Mouse (Mus musculus) hindbrain, postnatal 0 days (tissue): ENCODE results near the gene Cox18. TPM values are rescaled to one million over a fixed set of nuclear protein-coding genes. Genes with fewer than 3 reads are reported as not detected.
A peak's percentile ranks its signal among the peaks of the same experiment; 100 is the strongest.

ENCODE experiments used
- ATAC-seq: fragments of 200-750 bp; cut with Nextera tagmentation; 2 replicates; pipeline ENCODE4 v1.8.0; 2017; ENCODE audit warnings: mild to moderate bottlenecking, moderate TSS enrichment, moderate library complexity
- DNase-seq: peaks from one replicate; pipeline ENCODE4 v3.0.0-alpha.2; 2015; ENCODE audit warnings: low spot score
- H3K27ac ChIP-seq: fragments of 300-500 bp; sonication (generic); 2 replicates; pipeline ENCODE4 v1.5.1; 2014; ENCODE audit warnings: mild to moderate bottlenecking
- H3K27me3 ChIP-seq: fragments of 300-500 bp; sonication (generic); 2 replicates; pipeline ENCODE4 v1.6.1; 2014; ENCODE audit warnings: low read length, mixed read lengths; ENCODE audit not compliant: insufficient read depth
- H3K36me3 ChIP-seq: fragments of 300-500 bp; sonication (generic); 2 replicates; pipeline ENCODE4 v1.6.1; 2014; ENCODE audit warnings: low read length, mixed read lengths; ENCODE audit not compliant: insufficient read depth
- H3K4me1 ChIP-seq: fragments of 300-500 bp; sonication (generic); 2 replicates; pipeline ENCODE4 v1.6.1; 2014; ENCODE audit warnings: antibody characterized with exemption, low read length, mixed read lengths; ENCODE audit not compliant: insufficient read depth
- H3K4me2 ChIP-seq: fragments of 300-500 bp; sonication (generic); 2 replicates; pipeline ENCODE4 v1.6.1; 2014; ENCODE audit warnings: low read depth, mild to moderate bottlenecking, low read length, moderate library complexity, mixed read lengths
- H3K4me3 ChIP-seq: fragments of 300-500 bp; sonication (generic); 2 replicates; pipeline ENCODE4 v1.5.1; 2014; ENCODE audit warnings: low read length
- H3K9ac ChIP-seq: fragments of 300-500 bp; sonication (generic); replicated peaks from 2 replicates; pipeline ENCODE4 v1.6.1; 2014; ENCODE audit warnings: mild to moderate bottlenecking, low read length, moderate library complexity, mixed read lengths
- H3K9me3 ChIP-seq: fragments of 300-500 bp; sonication (generic); 2 replicates; pipeline ENCODE4 v1.6.1; 2016; ENCODE audit warnings: low read length, mixed read lengths
- CTCF ChIP-seq: IDR thresholded peaks from 2 replicates; pipeline ENCODE4 v1.5.1; 2016; ENCODE audit warnings: antibody characterized with exemption, control low read depth, low read depth
- WGBS: fragments of 180-500 bp; shearing (Covaris S2); extraction: QIAGEN DNeasy Blood & Tissue Kit; methylation state at CpG from one replicate; pipeline ENCODE4 v1.1.7; 2014; 5-methylcytosine and 5-hydroxymethylcytosine counted together
- polyA plus RNA-seq: library from polyadenylated mRNA; unstranded; fragments of >200 nt; fragmentation: Nextera tagmentation; extraction: Ambion mirVana; gene quantifications from 2 replicates; pipeline ENCODE4 v1.2.1, GENCODE M21; 2015
- total RNA-seq: library from RNA; depleted of rRNA; stranded (reverse); fragments of >200 nt; gene quantifications from 2 replicates; pipeline ENCODE4 v1.2.3, GENCODE M21; 2014

Cox18 gene
- total and polyA plus RNA-seq, 2 experiments from 2014 or later, result 49.4 to 65.1 TPM

DNA sequence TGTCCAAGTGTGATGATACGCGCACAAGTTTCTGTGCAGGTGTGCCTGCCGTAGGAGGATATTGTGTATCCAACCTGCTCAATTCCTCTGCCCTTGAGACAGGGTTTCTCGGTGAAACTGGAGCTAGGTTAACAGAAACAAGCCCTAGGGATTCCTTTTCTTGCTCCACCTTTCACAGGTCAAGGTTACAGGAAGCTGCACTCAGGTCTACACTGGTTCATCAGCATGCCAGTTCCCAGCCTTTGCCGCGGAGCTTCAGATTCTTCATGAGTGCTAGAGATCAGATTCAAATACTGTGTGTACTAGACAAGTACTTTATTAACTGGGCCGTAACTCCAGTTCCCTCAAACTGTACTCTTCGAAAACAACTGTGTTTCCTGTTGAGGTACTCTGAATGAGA is 11.4 kb upstream of the Cox18 start:
- ATAC-seq (no peak), DNase-seq (no peak)
- H3K4me1 ChIP-seq, result no peaks in the 10 kb centered on the region
- no peaks in the 10 kb centered on the region for H3K9me3 ChIP-seq
- H3K36me3 ChIP-seq, result peaks cover 50% of the 10 kb centered on the region
- no peak overlapping the region for H3K9ac ChIP-seq
- no peaks in the 10 kb centered on the region for H3K27me3 ChIP-seq
- no peak overlapping the region for H3K4me3 ChIP-seq
- no peak overlapping the region for H3K4me2 ChIP-seq
- 96% methylated on average over 8 of the region's 8 CpGs for WGBS
- no peak for TF ChIP-seq CTCF
- no peak overlapping the region for H3K27ac ChIP-seq

DNA sequence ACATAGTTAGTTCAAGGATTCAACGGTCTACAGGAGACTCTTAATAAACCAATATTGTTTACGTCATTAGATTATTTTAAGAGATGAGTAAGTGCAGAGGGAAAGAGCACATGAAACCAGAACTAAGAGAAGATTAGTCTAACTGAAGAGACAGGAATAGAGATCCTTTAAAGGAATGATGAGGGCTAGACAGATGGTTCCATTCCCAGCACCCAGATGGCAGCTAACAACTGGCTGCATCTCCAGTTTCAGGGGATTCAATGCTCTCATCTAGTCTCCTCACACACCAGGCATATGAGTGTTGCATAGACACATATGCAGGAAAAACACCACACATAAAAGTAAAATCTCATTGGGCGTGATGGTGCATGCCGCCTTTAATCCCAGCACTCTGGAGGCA is 9.5 kb upstream of the Cox18 start:
- WGBS, result 97% methylated on average over 4 of the region's 4 CpGs
- DNase-seq (no peak), ATAC-seq (no peak)
- H3K4me1 ChIP-seq, result no peaks in the 10 kb centered on the region
- no peaks in the 10 kb centered on the region for H3K9me3 ChIP-seq
- no peak for TF ChIP-seq CTCF
- peaks cover 65% of the 10 kb centered on the region for H3K36me3 ChIP-seq
- no peak overlapping the region for H3K4me3 ChIP-seq
- no peak overlapping the region for H3K27ac ChIP-seq
- no peak overlapping the region for H3K4me2 ChIP-seq
- H3K27me3 ChIP-seq, result no peaks in the 10 kb centered on the region
- no peak overlapping the region for H3K9ac ChIP-seq

- peaks cover 45% of the 10 kb centered on the region; the same call in 1 of the 2 replicates for H3K36me3 ChIP-seq
- TF ChIP-seq CTCF, result no peak
- WGBS, result 90% methylated on average over 2 of the region's 2 CpGs
These were observed 6.0 kb upstream of the Cox18 start for GRCm38 (mm10) chr5:90229760-90230159.

DNA sequence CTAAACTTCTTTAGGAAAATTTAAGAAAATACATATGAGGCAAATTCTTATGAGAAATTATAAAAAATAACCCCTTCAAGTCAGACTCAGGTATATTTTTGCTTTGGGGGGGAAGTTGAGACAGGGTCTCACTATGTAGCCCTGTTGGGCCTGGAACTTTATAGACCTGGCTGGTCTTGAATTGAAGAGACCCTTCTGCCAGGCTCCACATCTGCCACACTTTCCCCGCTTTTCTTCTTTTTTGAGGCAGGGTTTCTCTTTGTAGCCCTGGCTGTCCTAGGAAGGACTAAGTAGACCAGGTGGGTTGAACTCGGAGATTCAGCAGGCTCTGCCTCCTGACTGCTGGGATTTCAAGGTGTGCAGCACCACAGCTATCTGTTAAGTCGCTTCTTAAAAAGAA is 2.9 kb upstream of the Cox18 start:
- no peak for TF ChIP-seq CTCF
- ATAC-seq, result no peak
- 97% methylated on average over 3 of the region's 3 CpGs for WGBS
- Histone ChIP-seq H3K9me3 (no peaks in the 10 kb centered on the region), H3K4me3 (no peak overlapping the region), H3K4me1 (no peaks in the 10 kb centered on the region), H3K27ac (no peak overlapping the region), H3K4me2 (no peak overlapping the region), H3K27me3 (no peaks in the 10 kb centered on the region), H3K9ac (no peak overlapping the region), H3K36me3 (peaks cover 32% of the 10 kb centered on the region; the same call in 1 of the 2 replicates)
- no peak for DNase-seq

More at GRCm38 (mm10) chr5:90229760-90230159, 6.0 kb upstream of the Cox18 start:
- ATAC-seq, result no peak
- no peak overlapping the region for H3K27ac ChIP-seq
- DNase-seq, result no peak
- H3K27me3 ChIP-seq, result no peaks in the 10 kb centered on the region
- H3K9me3 ChIP-seq, result no peaks in the 10 kb centered on the region
- H3K4me1 ChIP-seq, result no peaks in the 10 kb centered on the region
- H3K9ac ChIP-seq, result no peak overlapping the region
- H3K4me2 ChIP-seq, result no peak overlapping the region
- H3K4me3 ChIP-seq, result no peak overlapping the region

- no peak for TF ChIP-seq CTCF
- Histone ChIP-seq H3K27me3 (no peaks in the 10 kb centered on the region), H3K9ac (no peak overlapping the region), H3K4me2 (no peak overlapping the region), H3K4me3 (no peak overlapping the region), H3K36me3 (peaks cover 29% of the 10 kb centered on the region; the same call in 1 of the 2 replicates), H3K27ac (no peak overlapping the region), H3K9me3 (no peaks in the 10 kb centered on the region), H3K4me1 (no peaks in the 10 kb centered on the region)
- 87% methylated on average over 5 of the region's 5 CpGs for WGBS
- DNase-seq (no peak), ATAC-seq (no peak)
These were observed 929 bp upstream of the Cox18 start for GRCm38 (mm10) chr5:90224730-90225129.

DNA sequence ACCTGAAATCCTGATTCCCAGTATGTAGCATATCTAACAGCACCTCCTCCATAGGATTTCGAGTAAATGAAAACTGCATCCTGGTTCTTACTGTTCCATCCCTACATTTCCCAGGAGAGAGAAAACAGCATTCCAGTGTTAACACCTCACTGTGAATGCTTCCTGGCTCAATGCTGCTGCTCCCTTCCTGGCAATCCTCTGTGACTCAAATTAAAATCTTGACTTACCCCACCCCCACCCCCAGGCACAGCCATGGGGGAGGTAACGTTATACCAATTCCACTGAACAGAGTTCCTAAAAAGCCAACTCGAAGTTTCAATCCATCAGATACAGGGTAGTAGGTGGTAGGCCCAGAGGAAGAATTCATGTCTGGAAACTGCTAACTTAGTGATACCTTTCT is 864 bp downstream of the Cox18 start:
- Histone ChIP-seq H3K4me2 (peak overlapping the region; percentile 69), H3K9me3 (no peaks in the 10 kb centered on the region), H3K27ac (peak overlapping the region; percentile 90; the same call in 1 of the 2 replicates), H3K9ac (peak overlapping the region; percentile 81), H3K27me3 (no peaks in the 10 kb centered on the region), H3K36me3 (peaks cover 26% of the 10 kb centered on the region; the same call in 1 of the 2 replicates), H3K4me3 (peak overlapping the region; percentile 84), H3K4me1 (no peaks in the 10 kb centered on the region)
- 39% methylated on average over 3 of the region's 3 CpGs for WGBS
- TF ChIP-seq CTCF, result no peak
- ATAC-seq (no peak), DNase-seq (no peak)

GRCm38 (mm10) chr5:90217791-90218190 is 6.0 kb downstream of the Cox18 start:
- Histone ChIP-seq H3K27ac (no peak overlapping the region), H3K9ac (no peak overlapping the region), H3K27me3 (no peaks in the 10 kb centered on the region), H3K4me1 (no peaks in the 10 kb centered on the region), H3K4me3 (no peak overlapping the region), H3K4me2 (no peak overlapping the region), H3K36me3 (peaks cover 37% of the 10 kb centered on the region; the same call in 1 of the 2 replicates), H3K9me3 (no peaks in the 10 kb centered on the region)
- DNase-seq (no peak), ATAC-seq (no peak)
- TF ChIP-seq CTCF, result no peak
- 94% methylated on average over 3 of the region's 3 CpGs for WGBS
